Mouse (Mus musculus): ENCODE results near the gene Ralgps2.

DNA sequence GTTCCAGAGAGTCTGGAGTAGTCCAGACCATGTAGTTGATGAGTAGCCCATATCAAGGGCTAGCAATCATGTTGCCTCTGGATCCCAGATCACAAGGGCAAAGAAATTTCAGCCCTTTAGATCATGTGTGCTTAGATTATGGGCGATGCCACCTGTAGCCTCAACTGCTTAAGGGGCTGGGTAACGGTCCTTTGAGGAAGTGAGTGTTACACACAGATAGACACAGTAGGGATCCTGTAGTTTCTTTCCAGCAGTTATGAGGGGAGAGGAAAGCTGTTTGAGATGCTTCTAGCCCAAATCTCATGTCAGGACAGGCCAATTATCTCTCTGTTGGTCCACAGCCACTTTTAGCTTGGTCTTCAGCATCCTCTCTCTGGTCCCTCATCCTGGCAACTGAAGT lies 153.4 kb downstream of the Ralgps2 start:
- TF ChIP-seq POLR2A (IDR thresholded peaks at IDR 0.05; ENCODE audit: borderline replicate concordance, insufficient read depth, low read length) = no peak
- TF ChIP-seq CTCF (IDR thresholded peaks at IDR 0.05; ENCODE audit: borderline replicate concordance, insufficient read depth, low read depth, low read length) = no peak
